Mouse (Mus musculus) liver, embryonic 14.5 days (tissue): ENCODE data around the gene Mtg2. TPM values are rescaled to one million over a fixed set of nuclear protein-coding genes. Genes with fewer than 3 reads are reported as not detected.

ENCODE experiments used
- ATAC-seq: fragments of 200-750 bp; cut with Nextera tagmentation; 2 replicates; pipeline ENCODE4 v1.8.0; 2017; ENCODE audit warnings: moderate number of reproducible peaks, mild to moderate bottlenecking, moderate library complexity; ENCODE audit not compliant: insufficient read depth
- DNase-seq, 3 experiments: peaks; one replicate each; pipeline ENCODE4 v3.0.0-alpha.2; 2012 to 2013; ENCODE audit warnings: low read depth in 3 of 3, low spot score in 3 of 3
- H3K27ac ChIP-seq: fragments of 300-500 bp; sonication (generic); 2 replicates; pipeline ENCODE4 v1.5.1; 2014; ENCODE audit warnings: moderate library complexity, mild to moderate bottlenecking, control low read depth, inconsistent platforms
- H3K27me3 ChIP-seq: fragments of 300-500 bp; sonication (generic); 2 replicates; pipeline ENCODE4 v1.6.1; 2014; ENCODE audit warnings: mild to moderate bottlenecking, low read length, moderate library complexity; ENCODE audit not compliant: control insufficient read depth, insufficient read depth
- H3K36me3 ChIP-seq: fragments of 300-500 bp; sonication (generic); replicated peaks from 2 replicates; pipeline ENCODE4 v1.6.1; 2014; ENCODE audit warnings: low read depth; ENCODE audit not compliant: control insufficient read depth, insufficient read depth
- H3K4me1 ChIP-seq, 2 experiments: fragments of 200-500 bp in 1 of 2; fragments of 300-500 bp in 1 of 2; sonication (generic) in 1 of 2; replicated peaks; 2 replicates each; pipeline ENCODE4 v1.6.1; 2012 to 2014; ENCODE audit warnings: antibody characterized with exemption in 1 of 2, inconsistent platforms in 1 of 2, low read length in 1 of 2; ENCODE audit not compliant: control insufficient read depth in 2 of 2, insufficient read depth in 2 of 2
- H3K4me2 ChIP-seq: fragments of 300-500 bp; sonication (generic); 2 replicates; pipeline ENCODE4 v1.6.1; 2014; ENCODE audit warnings: low read depth, mild to moderate bottlenecking, control low read depth, moderate library complexity
- H3K4me3 ChIP-seq, 2 experiments: fragments of 200-500 bp in 1 of 2; fragments of 300-500 bp in 1 of 2; sonication (generic) in 1 of 2; 2 replicates each; pipeline ENCODE4 v1.5.1; 2012 to 2014; ENCODE audit warnings: low read depth in 2 of 2, low read length in 2 of 2, mild to moderate bottlenecking in 2 of 2, control low read depth in 1 of 2, inconsistent platforms in 1 of 2, moderate library complexity in 1 of 2; ENCODE audit not compliant: insufficient read depth in 1 of 2
- H3K9ac ChIP-seq: fragments of 300-500 bp; sonication (generic); replicated peaks from 2 replicates; pipeline ENCODE4 v1.6.1; 2014; ENCODE audit warnings: mild to moderate bottlenecking, control low read depth, moderate library complexity
- H3K9me3 ChIP-seq: fragments of 300-500 bp; sonication (generic); 2 replicates; pipeline ENCODE4 v1.6.1; 2016; ENCODE audit warnings: low read length, mixed read lengths; ENCODE audit not compliant: control insufficient read depth
- CTCF ChIP-seq: IDR thresholded peaks from 2 replicates; pipeline ENCODE4 v1.5.1; 2016; ENCODE audit warnings: antibody characterized with exemption, low read depth, control low read depth
- EP300 ChIP-seq: IDR thresholded peaks from 2 replicates; pipeline ENCODE4 v1.6.1; 2016; ENCODE audit warnings: antibody characterized with exemption, low read depth
- WGBS: fragments of 180-500 bp; shearing (Covaris S2); extraction: QIAGEN DNeasy Blood & Tissue Kit; methylation state at CpG from one replicate; pipeline ENCODE4 v1.1.7; 2014; ENCODE audit not compliant: insufficient replicate concordance; 5-methylcytosine and 5-hydroxymethylcytosine counted together
- polyA plus RNA-seq, 2 experiments: library from polyadenylated mRNA; depleted of rRNA in 1 of 2; stranded (reverse) in 1 of 2; unstranded in 1 of 2; fragments of >200 nt; fragmentation: Nextera tagmentation in 1 of 2; extraction: Ambion mirVana in 1 of 2; gene quantifications; 2 replicates each; pipeline versions ENCODE4 v1.2.1 to v1.2.3; 2012 to 2014

The Mtg2 gene
- polyA plus RNA-seq, 2 experiments = 8.5 to 10.7 TPM

- Histone ChIP-seq H3K27me3 (peaks cover 62% of the 10 kb centered on the region), H3K4me3 (no peak overlapping the region; a peak in 1 of 4 replicates), H3K9ac (no peak overlapping the region), H3K9me3 (no peaks in the 10 kb centered on the region), H3K27ac (no peak overlapping the region), H3K36me3 (no peaks in the 10 kb centered on the region), H3K4me1 (no peaks in the 10 kb centered on the region), H3K4me2 (peak overlapping the region; percentile 60)
- TF ChIP-seq EP300 (no peak), CTCF (no peak)
- DNase-seq (no peak), ATAC-seq (peak; percentile 34)
- WGBS = 9% methylated on average over 24 of the region's 24 CpGs
These were observed 34.4 kb downstream of the Mtg2 start for GRCm38 (mm10) chr2:180104659-180105377.

GRCm38 (mm10) chr2:180105441-180106190 lies 35.2 kb downstream of the Mtg2 start:
- WGBS = 35% methylated on average over 8 of the region's 8 CpGs
- H3K9me3 ChIP-seq = no peaks in the 10 kb centered on the region
- no peak for TF ChIP-seq CTCF
- no peak overlapping the region for H3K9ac ChIP-seq
- no peak overlapping the region for H3K4me2 ChIP-seq
- H3K27ac ChIP-seq = no peak overlapping the region
- no peaks in the 10 kb centered on the region for H3K36me3 ChIP-seq
- no peak overlapping the region for H3K4me3 ChIP-seq
- DNase-seq (no peak), ATAC-seq (no peak)
- peaks cover 55% of the 10 kb centered on the region for H3K27me3 ChIP-seq
- no peaks in the 10 kb centered on the region for H3K4me1 ChIP-seq

GRCm38 (mm10) chr2:180107081-180107480 lies 36.7 kb downstream of the Mtg2 start:
- DNase-seq = no peak
- H3K27ac ChIP-seq = no peak overlapping the region
- H3K4me1 ChIP-seq = no peaks in the 10 kb centered on the region
- no peak overlapping the region for H3K9ac ChIP-seq
- TF ChIP-seq CTCF (peak; percentile 57), EP300 (no peak)
- H3K4me2 ChIP-seq = no peak overlapping the region
- no peak for ATAC-seq
- H3K27me3 ChIP-seq = peaks cover 40% of the 10 kb centered on the region
- no peak overlapping the region for H3K4me3 ChIP-seq
- H3K36me3 ChIP-seq = no peaks in the 10 kb centered on the region
- WGBS = 50% methylated on average over 4 of the region's 4 CpGs
- no peaks in the 10 kb centered on the region for H3K9me3 ChIP-seq

GRCm38 (mm10) chr2:180108285-180108684 lies 37.9 kb downstream of the Mtg2 start:
- WGBS = 32% methylated on average over 6 of the region's 6 CpGs
- Histone ChIP-seq H3K4me3 (no peak overlapping the region), H3K9ac (no peak overlapping the region), H3K4me2 (no peak overlapping the region), H3K27ac (no peak overlapping the region), H3K9me3 (no peaks in the 10 kb centered on the region), H3K27me3 (peaks cover 28% of the 10 kb centered on the region), H3K4me1 (no peaks in the 10 kb centered on the region), H3K36me3 (no peaks in the 10 kb centered on the region)
- ATAC-seq = no peak
- TF ChIP-seq CTCF = no peak
- DNase-seq = no peak
